Mouse (Mus musculus) kidney, embryonic 14.5 days (tissue): ENCODE measurements at regions not wholly inside any gene's neighbourhood (a gene's known extent, or its start where the extent isn't known, plus 50 kb on each side); places are given as distances from the start of the nearest gene placed in this dataset.
"Not testable (repeated sequence)": the region's sequence is repeated elsewhere in the genome, so short reads cannot be mapped to it uniquely, and the experiment has no call there.

Experiments used
- ATAC-seq: fragments of 200-750 bp; cut with Nextera tagmentation; 2 replicates; pipeline ENCODE4 v1.8.0; 2017; ENCODE audit warnings: moderate number of reproducible peaks, mild to moderate bottlenecking, moderate TSS enrichment, moderate library complexity; ENCODE audit not compliant: low FRiP score, low TSS enrichment
- H3K27ac ChIP-seq: fragments of 300-500 bp; sonication (generic); 2 replicates; pipeline ENCODE4 v1.5.1; 2014; ENCODE audit warnings: low read depth, mild to moderate bottlenecking, low read length, moderate library complexity, mixed read lengths
- H3K27me3 ChIP-seq: fragments of 300-500 bp; sonication (generic); 2 replicates; pipeline ENCODE4 v1.6.1; 2014; ENCODE audit warnings: mild to moderate bottlenecking, low read length; ENCODE audit not compliant: control insufficient read depth, insufficient read depth
- H3K36me3 ChIP-seq: fragments of 300-500 bp; sonication (generic); 2 replicates; pipeline ENCODE4 v1.6.1; 2014; ENCODE audit warnings: low read length, mixed read lengths; ENCODE audit not compliant: control insufficient read depth, insufficient read depth
- H3K4me1 ChIP-seq: fragments of 300-500 bp; sonication (generic); 2 replicates; pipeline ENCODE4 v1.6.1; 2014; ENCODE audit warnings: low read length, mixed read lengths; ENCODE audit not compliant: control insufficient read depth, insufficient read depth
- H3K4me2 ChIP-seq: fragments of 300-500 bp; sonication (generic); replicated peaks from 2 replicates; pipeline ENCODE4 v1.6.1; 2014; ENCODE audit warnings: low read depth, mild to moderate bottlenecking, low read length
- H3K4me3 ChIP-seq: fragments of 300-500 bp; sonication (generic); 2 replicates; pipeline ENCODE4 v1.5.1; 2014; ENCODE audit warnings: mild to moderate bottlenecking, low read length
- H3K9ac ChIP-seq: fragments of 300-500 bp; sonication (generic); 2 replicates; pipeline ENCODE4 v1.6.1; 2014; ENCODE audit warnings: low read depth, mild to moderate bottlenecking, low read length, moderate library complexity
- H3K9me3 ChIP-seq: fragments of 300-500 bp; sonication (generic); 2 replicates; pipeline ENCODE4 v1.6.1; 2016; ENCODE audit warnings: low read length; ENCODE audit not compliant: control insufficient read depth
- WGBS: fragments of 180-500 bp; shearing (Covaris S2); extraction: QIAGEN DNeasy Blood & Tissue Kit; methylation state at CpG from one replicate; pipeline ENCODE4 v1.1.7; 2014; 5-methylcytosine and 5-hydroxymethylcytosine counted together

- Histone ChIP-seq H3K4me1 (peaks cover 4% of the 10 kb centered on the region; the same call in 1 of the 2 replicates), H3K27me3 (no peaks in the 10 kb centered on the region), H3K27ac (no peak overlapping the region), H3K9ac (no peak overlapping the region), H3K4me2 (no peak overlapping the region), H3K9me3 (no peaks in the 10 kb centered on the region), H3K4me3 (no peak overlapping the region), H3K36me3 (no peaks in the 10 kb centered on the region)
- peak; percentile 90; the same call in 1 of the 2 replicates for ATAC-seq
- WGBS: 44% methylated on average over 1 of the region's 1 CpGs
These were observed 235.9 kb downstream of the Fam198b start for GRCm38 (mm10) chr3:80120177-80120736.

- no peak overlapping the region for H3K4me2 ChIP-seq
- no peak overlapping the region for H3K9ac ChIP-seq
- peaks cover 4% of the 10 kb centered on the region; the same call in 1 of the 2 replicates for H3K4me1 ChIP-seq
- H3K9me3 ChIP-seq: no peaks in the 10 kb centered on the region
- no peak overlapping the region for H3K4me3 ChIP-seq
- 29% methylated on average over 6 of the region's 6 CpGs for WGBS
- peak; percentile 58; the same call in 1 of the 2 replicates for ATAC-seq
- no peaks in the 10 kb centered on the region for H3K27me3 ChIP-seq
- H3K36me3 ChIP-seq: no peaks in the 10 kb centered on the region
- H3K27ac ChIP-seq: no peak overlapping the region
These were observed 239.3 kb downstream of the Fam198b start for GRCm38 (mm10) chr3:80123666-80124065.

- Histone ChIP-seq H3K4me1 (peaks cover 4% of the 10 kb centered on the region; the same call in 1 of the 2 replicates), H3K27ac (no peak overlapping the region), H3K9me3 (no peaks in the 10 kb centered on the region), H3K9ac (no peak overlapping the region), H3K4me2 (no peak overlapping the region), H3K36me3 (no peaks in the 10 kb centered on the region), H3K27me3 (no peaks in the 10 kb centered on the region), H3K4me3 (no peak overlapping the region)
- ATAC-seq: no peak
- 73% methylated on average over 8 of the region's 8 CpGs for WGBS
These were observed 240.3 kb downstream of the Fam198b start for GRCm38 (mm10) chr3:80124621-80125020.

GRCm38 (mm10) chr3:80141697-80142096 lies 257.4 kb downstream of the Fam198b start:
- Histone ChIP-seq H3K27me3 (no peaks in the 10 kb centered on the region), H3K9ac (no peak overlapping the region), H3K9me3 (no peaks in the 10 kb centered on the region), H3K27ac (no peak overlapping the region), H3K4me1 (no peaks in the 10 kb centered on the region), H3K4me3 (no peak overlapping the region), H3K4me2 (no peak overlapping the region), H3K36me3 (no peaks in the 10 kb centered on the region)
- 47% methylated on average over 1 of the region's 1 CpGs for WGBS
- ATAC-seq: no peak

GRCm38 (mm10) chr3:80160473-80160872 lies 276.1 kb downstream of the Fam198b start:
- H3K27me3 ChIP-seq: no peaks in the 10 kb centered on the region
- no peak overlapping the region for H3K27ac ChIP-seq
- no peaks in the 10 kb centered on the region for H3K9me3 ChIP-seq
- H3K4me2 ChIP-seq: no peak overlapping the region
- H3K36me3 ChIP-seq: no peaks in the 10 kb centered on the region
- H3K4me3 ChIP-seq: no peak overlapping the region
- 88% methylated on average over 2 of the region's 2 CpGs for WGBS
- ATAC-seq: no peak
- H3K4me1 ChIP-seq: no peaks in the 10 kb centered on the region
- H3K9ac ChIP-seq: no peak overlapping the region

- Histone ChIP-seq H3K36me3 (no peaks in the 10 kb centered on the region), H3K4me2 (no peak overlapping the region), H3K9ac (no peak overlapping the region), H3K9me3 (no peaks in the 10 kb centered on the region), H3K27ac (no peak overlapping the region), H3K27me3 (no peaks in the 10 kb centered on the region), H3K4me1 (no peaks in the 10 kb centered on the region), H3K4me3 (no peak overlapping the region)
- ATAC-seq: no peak
- 77% methylated on average over 2 of the region's 2 CpGs for WGBS
These were observed 297.4 kb downstream of the Fam198b start for GRCm38 (mm10) chr3:80181749-80182148.

- H3K27ac ChIP-seq, H3K9me3 ChIP-seq, H3K4me3 ChIP-seq, ATAC-seq, H3K27me3 ChIP-seq, H3K9ac ChIP-seq, H3K4me1 ChIP-seq, H3K4me2 ChIP-seq, H3K36me3 ChIP-seq: not testable (repeated sequence)
- whole genome bisulfite sequencing: 73% methylated on average over 2 of the region's 2 CpGs
These were observed 297.8 kb downstream of the Fam198b start for GRCm38 (mm10) chr3:80182161-80182560.

- Histone ChIP-seq H3K27ac (no peak overlapping the region), H3K36me3 (no peaks in the 10 kb centered on the region), H3K4me2 (no peak overlapping the region), H3K4me3 (no peak overlapping the region), H3K4me1 (no peaks in the 10 kb centered on the region), H3K27me3 (no peaks in the 10 kb centered on the region), H3K9ac (no peak overlapping the region), H3K9me3 (no peaks in the 10 kb centered on the region)
- ATAC-seq: no peak
- 91% methylated on average over 5 of the region's 5 CpGs for WGBS
These were observed 303.1 kb downstream of the Fam198b start for GRCm38 (mm10) chr3:80187406-80187805.

GRCm38 (mm10) chr3:80200904-80201303 lies 316.6 kb downstream of the Fam198b start:
- Histone ChIP-seq H3K27ac (no peak overlapping the region), H3K9ac (no peak overlapping the region), H3K9me3 (no peaks in the 10 kb centered on the region), H3K4me3 (no peak overlapping the region), H3K36me3 (no peaks in the 10 kb centered on the region), H3K4me1 (no peaks in the 10 kb centered on the region), H3K27me3 (no peaks in the 10 kb centered on the region), H3K4me2 (no peak overlapping the region)
- no peak for ATAC-seq
- WGBS: 83% methylated on average over 2 of the region's 2 CpGs
